Mouse (Mus musculus): ENCODE measurements around the gene Stim2. TPM values are rescaled to one million over a fixed set of nuclear protein-coding genes. Genes with fewer than 3 reads are reported as not detected.

The Stim2 gene
- total and polyA plus RNA-seq, 2 experiments = 12.2 to 13.2 TPM

GRCm38 (mm10) chr5:54155227-54155776 is 157.0 kb downstream of the Stim2 start:
- Histone ChIP-seq H3K4me1 (ENCODE audit: control insufficient read depth, insufficient read depth, low read length) (no peaks in the 10 kb centered on the region), H3K79me2 (ENCODE audit: control insufficient read depth, insufficient read depth, low read length) (no peaks in the 10 kb centered on the region), H3K27me3 (ENCODE audit: control insufficient read depth, insufficient read depth, low read length) (no peaks in the 10 kb centered on the region), H3K9ac (ENCODE audit: low read depth, low read length) (no peak overlapping the region), H3K36me3 (ENCODE audit: control insufficient read depth, insufficient read depth, low read length) (no peaks in the 10 kb centered on the region), H3K4me3 (ENCODE audit: insufficient read depth, low read depth, low read length) (no peak overlapping the region), H3K27ac (replicated peaks; ENCODE audit: insufficient read depth, low read depth, low read length) (no peak overlapping the region)
- 66% methylated on average over 12 of the region's 12 CpGs for WGBS
- TF ChIP-seq POLR2A (IDR thresholded peaks at IDR 0.05; ENCODE audit: extremely low read depth, insufficient read depth, low read length) (no peak), CTCF (IDR thresholded peaks at IDR 0.05; ENCODE audit: low read depth, low read length) (no peak)
- DNase-seq (ENCODE audit: extremely low read depth, low read depth, low spot score) = no peak

DNA sequence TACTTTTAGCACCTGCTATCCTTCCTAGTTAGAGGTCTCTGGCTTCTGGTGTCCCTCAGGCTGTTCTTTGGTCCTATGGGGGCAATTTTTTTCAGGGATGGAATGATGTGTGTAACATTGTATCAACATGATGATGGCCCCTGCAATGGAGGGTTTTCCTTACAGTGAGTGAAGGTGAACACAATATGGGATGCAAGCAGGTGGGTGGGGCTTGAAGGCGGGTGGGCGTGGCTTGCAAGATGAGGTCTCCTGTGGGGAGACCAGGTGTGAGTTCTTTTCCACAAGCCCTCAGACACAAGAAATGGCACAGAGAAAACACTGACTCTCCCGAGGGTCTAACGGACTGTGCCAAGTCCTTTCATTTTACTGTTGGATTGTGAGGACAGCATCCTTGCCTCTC is 157.6 kb downstream of the Stim2 start:
- Histone ChIP-seq H3K27ac (replicated peaks; ENCODE audit: insufficient read depth, low read depth, low read length) (no peak overlapping the region), H3K79me2 (ENCODE audit: control insufficient read depth, insufficient read depth, low read length) (no peaks in the 10 kb centered on the region), H3K9ac (ENCODE audit: low read depth, low read length) (no peak overlapping the region), H3K36me3 (ENCODE audit: control insufficient read depth, insufficient read depth, low read length) (no peaks in the 10 kb centered on the region), H3K4me1 (ENCODE audit: control insufficient read depth, insufficient read depth, low read length) (no peaks in the 10 kb centered on the region), H3K4me3 (ENCODE audit: insufficient read depth, low read depth, low read length) (no peak overlapping the region), H3K27me3 (ENCODE audit: control insufficient read depth, insufficient read depth, low read length) (no peaks in the 10 kb centered on the region)
- 74% methylated on average over 4 of the region's 4 CpGs for WGBS
- DNase-seq (ENCODE audit: extremely low read depth, low read depth, low spot score) = no peak
- TF ChIP-seq CTCF (IDR thresholded peaks at IDR 0.05; ENCODE audit: low read depth, low read length) (no peak), POLR2A (IDR thresholded peaks at IDR 0.05; ENCODE audit: extremely low read depth, insufficient read depth, low read length) (no peak)

DNA sequence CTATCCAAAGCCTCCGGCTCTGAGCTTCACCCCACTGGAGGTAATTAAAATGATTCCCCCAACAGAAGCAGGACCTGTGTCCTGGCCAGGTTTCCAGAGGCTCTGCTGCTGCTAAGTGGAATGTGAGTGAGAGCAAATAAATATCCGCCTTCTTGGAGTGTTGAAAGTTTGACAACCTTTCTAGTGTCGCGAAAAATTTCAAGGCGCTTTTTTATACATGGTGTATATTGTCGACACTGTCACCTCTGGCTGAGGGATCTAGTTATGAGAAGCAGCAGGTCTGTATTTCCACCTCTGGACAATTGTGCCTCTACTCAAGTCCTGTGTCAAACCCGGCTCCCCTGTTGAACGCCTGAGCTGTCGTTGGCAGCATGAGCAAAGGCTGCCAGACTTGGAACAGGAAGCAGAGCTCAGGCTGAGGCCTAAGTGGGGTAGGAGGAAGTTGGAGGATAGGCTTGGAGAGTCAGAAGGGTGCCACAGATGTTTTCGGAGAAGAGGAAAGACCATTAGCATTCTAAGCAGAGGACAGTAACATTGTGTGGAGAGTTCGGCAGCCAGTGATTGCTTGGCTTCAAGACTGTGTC is 158.7 kb downstream of the Stim2 start:
- no peaks in the 10 kb centered on the region for H3K79me2 ChIP-seq (ENCODE audit: control insufficient read depth, insufficient read depth, low read length)
- H3K27ac ChIP-seq (replicated peaks; ENCODE audit: insufficient read depth, low read depth, low read length) = no peak overlapping the region
- H3K9ac ChIP-seq (ENCODE audit: low read depth, low read length) = no peak overlapping the region
- no peak overlapping the region for H3K4me3 ChIP-seq (ENCODE audit: insufficient read depth, low read depth, low read length)
- TF ChIP-seq CTCF (IDR thresholded peaks at IDR 0.05; ENCODE audit: low read depth, low read length) = no peak
- TF ChIP-seq POLR2A (IDR thresholded peaks at IDR 0.05; ENCODE audit: extremely low read depth, insufficient read depth, low read length) = no peak
- H3K4me1 ChIP-seq (ENCODE audit: control insufficient read depth, insufficient read depth, low read length) = no peaks in the 10 kb centered on the region
- no peaks in the 10 kb centered on the region for H3K27me3 ChIP-seq (ENCODE audit: control insufficient read depth, insufficient read depth, low read length)
- no peaks in the 10 kb centered on the region for H3K36me3 ChIP-seq (ENCODE audit: control insufficient read depth, insufficient read depth, low read length)
- 65% methylated on average over 11 of the region's 11 CpGs for WGBS
- no peak for DNase-seq (ENCODE audit: extremely low read depth, low read depth, low spot score)

GRCm38 (mm10) chr5:54158230-54158629 is 159.9 kb downstream of the Stim2 start:
- Histone ChIP-seq H3K79me2 (ENCODE audit: control insufficient read depth, insufficient read depth, low read length) (no peaks in the 10 kb centered on the region), H3K36me3 (ENCODE audit: control insufficient read depth, insufficient read depth, low read length) (no peaks in the 10 kb centered on the region), H3K4me1 (ENCODE audit: control insufficient read depth, insufficient read depth, low read length) (no peaks in the 10 kb centered on the region), H3K27ac (replicated peaks; ENCODE audit: insufficient read depth, low read depth, low read length) (no peak overlapping the region), H3K4me3 (ENCODE audit: insufficient read depth, low read depth, low read length) (no peak overlapping the region), H3K9ac (ENCODE audit: low read depth, low read length) (no peak overlapping the region), H3K27me3 (ENCODE audit: control insufficient read depth, insufficient read depth, low read length) (no peaks in the 10 kb centered on the region)
- TF ChIP-seq POLR2A (IDR thresholded peaks at IDR 0.05; ENCODE audit: extremely low read depth, insufficient read depth, low read length) = no peak
- TF ChIP-seq CTCF (IDR thresholded peaks at IDR 0.05; ENCODE audit: low read depth, low read length) = no peak
- DNase-seq (ENCODE audit: extremely low read depth, low read depth, low spot score) = peak; percentile 42
- WGBS = 36% methylated on average over 9 of the region's 9 CpGs

DNA sequence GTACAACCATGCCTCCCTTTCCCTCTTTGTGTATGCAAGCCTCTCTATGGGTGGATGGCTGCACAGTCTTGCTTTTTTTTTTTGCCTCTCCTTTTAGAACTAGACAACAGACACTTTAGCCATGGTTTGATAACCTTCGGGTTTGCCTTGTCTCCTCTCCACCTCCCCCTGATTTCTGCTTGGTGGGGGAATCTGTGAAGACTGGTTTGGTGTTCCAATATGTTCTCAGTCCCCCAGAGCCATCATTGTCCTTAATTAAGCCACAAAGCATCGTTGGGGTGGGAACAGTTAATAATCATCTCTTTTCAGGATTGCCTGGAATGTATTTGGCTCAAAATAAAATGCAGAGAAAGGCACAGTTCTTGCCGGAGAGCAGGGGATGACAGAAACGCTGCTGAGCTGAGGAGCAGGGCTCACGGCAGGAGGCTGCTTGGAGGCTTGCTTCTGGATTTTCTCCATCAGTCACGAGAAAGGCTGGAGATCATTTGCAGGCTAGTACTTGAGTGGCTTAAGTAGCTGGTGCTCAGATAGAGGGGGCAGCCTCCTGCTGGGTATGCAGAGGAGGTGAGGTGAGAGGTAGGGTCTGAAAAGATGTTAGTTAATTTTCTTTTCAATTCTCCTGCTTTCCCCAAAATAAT is 161.0 kb downstream of the Stim2 start:
- no peaks in the 10 kb centered on the region for H3K27me3 ChIP-seq (ENCODE audit: control insufficient read depth, insufficient read depth, low read length)
- no peak overlapping the region for H3K27ac ChIP-seq (replicated peaks; ENCODE audit: insufficient read depth, low read depth, low read length)
- TF ChIP-seq CTCF (IDR thresholded peaks at IDR 0.05; ENCODE audit: low read depth, low read length) (no peak), POLR2A (IDR thresholded peaks at IDR 0.05; ENCODE audit: extremely low read depth, insufficient read depth, low read length) (no peak)
- DNase-seq (ENCODE audit: extremely low read depth, low read depth, low spot score) = no peak
- no peak overlapping the region for H3K4me3 ChIP-seq (ENCODE audit: insufficient read depth, low read depth, low read length)
- H3K4me1 ChIP-seq (ENCODE audit: control insufficient read depth, insufficient read depth, low read length) = no peaks in the 10 kb centered on the region
- H3K36me3 ChIP-seq (ENCODE audit: control insufficient read depth, insufficient read depth, low read length) = no peaks in the 10 kb centered on the region
- WGBS = 24% methylated on average over 6 of the region's 6 CpGs
- no peaks in the 10 kb centered on the region for H3K79me2 ChIP-seq (ENCODE audit: control insufficient read depth, insufficient read depth, low read length)
- H3K9ac ChIP-seq (ENCODE audit: low read depth, low read length) = no peak overlapping the region

DNA sequence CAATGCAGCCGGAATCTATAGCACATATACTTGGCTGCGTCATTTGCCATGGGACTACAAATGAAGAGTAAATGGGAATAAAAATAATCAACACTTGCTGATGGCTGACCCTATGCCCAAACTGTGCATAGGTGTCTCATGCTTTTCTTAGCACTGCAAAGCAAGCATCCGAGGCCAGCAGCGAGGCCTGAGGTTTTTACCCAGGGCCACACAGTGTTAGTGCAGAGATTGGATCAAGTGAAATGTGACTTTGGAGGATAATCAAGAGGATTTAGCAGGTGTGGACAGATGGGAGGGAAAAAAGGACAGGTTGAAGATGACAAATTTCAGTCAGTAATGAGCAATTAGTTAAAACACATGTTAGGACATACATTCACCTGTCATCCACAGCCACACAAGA is 162.3 kb downstream of the Stim2 start:
- no peak for TF ChIP-seq CTCF (IDR thresholded peaks at IDR 0.05; ENCODE audit: low read depth, low read length)
- no peak for TF ChIP-seq POLR2A (IDR thresholded peaks at IDR 0.05; ENCODE audit: extremely low read depth, insufficient read depth, low read length)
- no peaks in the 10 kb centered on the region for H3K27me3 ChIP-seq (ENCODE audit: control insufficient read depth, insufficient read depth, low read length)
- H3K27ac ChIP-seq (replicated peaks; ENCODE audit: insufficient read depth, low read depth, low read length) = no peak overlapping the region
- DNase-seq (ENCODE audit: extremely low read depth, low read depth, low spot score) = no peak
- 91% methylated on average over 4 of the region's 4 CpGs for WGBS
- no peaks in the 10 kb centered on the region for H3K36me3 ChIP-seq (ENCODE audit: control insufficient read depth, insufficient read depth, low read length)
- H3K4me1 ChIP-seq (ENCODE audit: control insufficient read depth, insufficient read depth, low read length) = no peaks in the 10 kb centered on the region
- no peaks in the 10 kb centered on the region for H3K79me2 ChIP-seq (ENCODE audit: control insufficient read depth, insufficient read depth, low read length)
- H3K4me3 ChIP-seq (ENCODE audit: insufficient read depth, low read depth, low read length) = no peak overlapping the region
- no peak overlapping the region for H3K9ac ChIP-seq (ENCODE audit: low read depth, low read length)

Measured in liver, adult 2 months (tissue).